Mouse (Mus musculus): ENCODE measurements around the gene Arid4a. TPM values are rescaled to one million over a fixed set of nuclear protein-coding genes. Genes with fewer than 3 reads are reported as not detected.

Arid4a gene
- total and polyA plus RNA-seq, 3 experiments: 1.8 to 20.1 (median 19.0) TPM

Other genes starting within 250 kb of the Arid4a start
- 10 to 100 TPM; 55.3 to 72.0 TPM for gene Frmd6, start 190.5 kb upstream of the Arid4a start, total RNA-seq (2021)
- 15.3 and 16.3 TPM in 2 replicates for gene Frmd6, start 190.5 kb upstream of the Arid4a start, polyA plus RNA-seq (2012; rRNA removed)
- 100 to 1,000 TPM; 192 to 229 TPM for gene Actr10, start 78.1 kb upstream of the Arid4a start, total RNA-seq (2021)
- gene Actr10, start 78.1 kb upstream of the Arid4a start, polyA plus RNA-seq (2012; rRNA removed): 7.4 and 11.1 TPM in 2 replicates
- gene Psma3, start 41.4 kb upstream of the Arid4a start, total RNA-seq (2021): 100 to 1,000 TPM; 369 to 448 TPM
- 6.2 and 6.8 TPM in 2 replicates for gene Psma3, start 41.4 kb upstream of the Arid4a start, polyA plus RNA-seq (2012; rRNA removed)
- 1 to 10 TPM; 7.5 to 7.6 TPM for gene Tomm20l, start 95.4 kb downstream of the Arid4a start, total RNA-seq (2021)
- 0.30 and 0.82 TPM in 2 replicates for gene Tomm20l, start 95.4 kb downstream of the Arid4a start, polyA plus RNA-seq (2012; rRNA removed)
- 10 to 100 TPM; 44.1 to 52.0 TPM for gene Timm9, start 120.7 kb downstream of the Arid4a start, total RNA-seq (2021)
- gene Timm9, start 120.7 kb downstream of the Arid4a start, polyA plus RNA-seq (2012; rRNA removed): 10.7 and 11.0 TPM in 2 replicates
- gene 2700049A03Rik, start 120.9 kb downstream of the Arid4a start, total RNA-seq (2021): 1 to 10 TPM; 8.3 to 8.7 TPM
- 2.4 and 2.7 TPM in 2 replicates for gene 2700049A03Rik, start 120.9 kb downstream of the Arid4a start, polyA plus RNA-seq (2012; rRNA removed)